Mouse (Mus musculus) heart, adult 2 months (tissue): ENCODE results near the gene Pex6.

Source experiments
- CTCF ChIP-seq: fragments of 200-600 bp; IDR thresholded peaks from 2 replicates; pipeline ENCODE4 v1.8.1; 2022; ENCODE audit warnings: antibody characterized with exemption, mild to moderate bottlenecking, moderate library complexity
- EP300 ChIP-seq: fragments of 200-500 bp; IDR thresholded peaks from 2 replicates; pipeline ENCODE4 v1.6.1; 2011; ENCODE audit warnings: low read depth, low read length, control low read depth; ENCODE audit not compliant: insufficient read depth
- POLR2A ChIP-seq: fragments of 200-500 bp; IDR thresholded peaks from 2 replicates; pipeline ENCODE4 v1.6.1; 2011; ENCODE audit warnings: mild to moderate bottlenecking, low read depth, low read length, control low read depth; ENCODE audit not compliant: insufficient read depth

GRCm38 (mm10) chr17:46747806-46748205, 36.5 kb downstream of the Pex6 start:
- no peak for TF ChIP-seq CTCF
- TF ChIP-seq EP300 = no peak
- TF ChIP-seq POLR2A = no peak
